Comparison of ENCODE assay signal across 13 mouse cellular contexts in the genomic region with DNA sequence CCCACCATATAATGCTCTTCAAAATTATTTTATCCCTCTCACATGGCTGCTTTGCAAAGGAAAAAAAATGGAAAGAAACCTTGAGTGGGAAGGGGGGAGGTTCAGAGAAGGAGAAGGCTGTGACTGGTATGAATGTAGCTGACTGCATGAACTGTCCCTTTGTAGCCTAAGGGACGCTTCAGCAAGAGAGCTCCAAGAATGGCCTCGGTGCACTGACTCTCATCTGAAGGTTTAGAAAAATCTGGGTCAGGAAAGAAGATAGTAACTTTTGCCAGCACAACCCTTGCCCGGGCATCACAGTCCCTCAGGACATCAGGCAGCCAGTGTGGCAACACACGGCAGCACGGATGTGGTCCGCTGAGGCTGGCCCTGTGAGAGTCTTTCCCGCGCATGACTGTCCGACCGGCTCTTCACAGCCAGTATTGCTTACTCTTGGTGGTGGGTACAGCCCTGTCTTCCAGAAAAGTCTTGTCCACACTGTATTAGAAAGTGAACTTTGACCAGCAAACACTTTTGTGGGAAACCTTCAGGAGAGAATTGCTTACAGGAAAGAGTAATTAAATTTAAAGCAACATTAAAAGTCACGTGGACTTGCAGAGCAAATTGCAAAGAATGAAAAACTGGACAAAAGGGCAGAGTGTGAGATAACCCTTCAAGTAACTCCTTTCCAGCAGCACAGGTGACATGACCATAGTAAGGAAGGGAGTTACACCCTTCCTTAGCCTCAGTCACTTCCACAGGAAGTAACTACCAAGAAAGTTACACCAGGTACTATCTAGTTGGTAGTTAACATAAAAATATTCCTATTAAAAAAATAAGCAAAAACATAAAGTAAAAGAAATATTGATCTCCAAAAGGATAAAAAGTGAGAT. TPM values are rescaled to one million over a fixed set of nuclear protein-coding genes. Genes with fewer than 3 reads are reported as not detected.
DNase-seq lines count a peak whose midpoint lies in the region; ATAC-seq and TF ChIP-seq lines count a peak whose summit lies in the region.
"Had no signal": no experiment of that assay in that cellular context is flagged by ENCODE, and none has a peak within 500 bp of the region (broad histone marks: within the 10 kb centered on the region; RNA-seq: fewer than 3 reads in every experiment).

No protein-coding gene starts in this region.

- no peak overlapping the region for H3K4me2 ChIP-seq in kidney, embryonic 14.5 days (replicated peaks; ENCODE audit: low read depth, low read length)
- no peak overlapping the region for H3K4me2 ChIP-seq in forebrain, embryonic 14.5 days (ENCODE audit: low read length)
- H3K4me2 ChIP-seq in intestine, embryonic 16.5 days (ENCODE audit: low read depth, low read length): 0 out of 2 replicates have a peak overlapping the region, but pooled peaks have one; percentile 20
- H3K4me2 ChIP-seq in neural tube, embryonic 15.5 days: no peak overlapping the region
- H3K4me2 ChIP-seq: heart, embryonic 11.5 days; liver, embryonic 12.5 days had no signal

- no peak overlapping the region for H3K4me3 ChIP-seq in kidney, embryonic 14.5 days (ENCODE audit: low read length)
- H3K4me3 ChIP-seq in forebrain, embryonic 14.5 days (ENCODE audit: low read depth, low read length): no peak overlapping the region
- no peak overlapping the region for H3K4me3 ChIP-seq in intestine, embryonic 16.5 days (ENCODE audit: low read length)
- no peak overlapping the region for H3K4me3 ChIP-seq in neural tube, embryonic 15.5 days (replicated peaks)
- H3K4me3 ChIP-seq in heart, adult 2 months: no peak overlapping the region
- H3K4me3 ChIP-seq: liver, embryonic 12.5 days had no signal

- no peaks in the 10 kb centered on the region for H3K36me3 ChIP-seq in kidney, embryonic 14.5 days (ENCODE audit: control insufficient read depth, insufficient read depth, low read length)
- no peaks in the 10 kb centered on the region for H3K36me3 ChIP-seq in forebrain, embryonic 14.5 days (ENCODE audit: control insufficient read depth, insufficient read depth, low read length)
- no peaks in the 10 kb centered on the region for H3K36me3 ChIP-seq in intestine, embryonic 16.5 days (ENCODE audit: control insufficient read depth, insufficient read depth, low read length)
- no peaks in the 10 kb centered on the region for H3K36me3 ChIP-seq in neural tube, embryonic 15.5 days
- H3K36me3 ChIP-seq in heart, adult 2 months (ENCODE audit: control insufficient read depth, insufficient read depth, low read length): no peaks in the 10 kb centered on the region
- H3K36me3 ChIP-seq: liver, embryonic 12.5 days had no signal

- no peak for TF ChIP-seq CTCF in heart, adult 2 months (IDR thresholded peaks at IDR 0.05)

- H3K9me3 ChIP-seq in kidney, embryonic 14.5 days (ENCODE audit: control insufficient read depth, low read length): no peaks in the 10 kb centered on the region
- H3K9me3 ChIP-seq in forebrain, embryonic 14.5 days (replicated peaks; ENCODE audit: control insufficient read depth, low read length): no peaks in the 10 kb centered on the region
- no peaks in the 10 kb centered on the region for H3K9me3 ChIP-seq in intestine, embryonic 16.5 days (ENCODE audit: control insufficient read depth, low read length)
- H3K9me3 ChIP-seq in neural tube, embryonic 15.5 days (replicated peaks): no peaks in the 10 kb centered on the region
- H3K9me3 ChIP-seq: liver, embryonic 12.5 days had no signal

- no peak for ATAC-seq in kidney, embryonic 14.5 days (ENCODE audit: low FRiP score, low TSS enrichment)
- peak; percentile 60; the same call in 1 of the 2 replicates for ATAC-seq in forebrain, embryonic 14.5 days
- ATAC-seq in intestine, embryonic 16.5 days: peak; percentile 78
- no peak for ATAC-seq in neural tube, embryonic 15.5 days (ENCODE audit: low FRiP score)
- ATAC-seq: inflammation-experienced regulatory T-cells, adult 6 months; liver, embryonic 12.5 days had no signal

- no peak for TF ChIP-seq EP300 in heart, adult 2 months (IDR thresholded peaks at IDR 0.05; ENCODE audit: insufficient read depth, low read depth, low read length)

- no peaks in the 10 kb centered on the region for H3K79me2 ChIP-seq in heart, adult 2 months (replicated peaks; ENCODE audit: control insufficient read depth, insufficient read depth, low read length)

- no peak overlapping the region for H3K9ac ChIP-seq in kidney, embryonic 14.5 days (ENCODE audit: low read depth, low read length)
- no peak overlapping the region for H3K9ac ChIP-seq in forebrain, embryonic 14.5 days (ENCODE audit: low read length)
- 0 out of 2 replicates have a peak overlapping the region, but pooled peaks have one; percentile 24 for H3K9ac ChIP-seq in intestine, embryonic 16.5 days (ENCODE audit: low read depth, low read length)
- no peak overlapping the region for H3K9ac ChIP-seq in neural tube, embryonic 15.5 days (replicated peaks)
- no peak overlapping the region for H3K9ac ChIP-seq in heart, adult 2 months (ENCODE audit: low read depth, low read length)
- H3K9ac ChIP-seq: liver, embryonic 12.5 days had no signal

- intact Hi-C loops in heart, adult 2 months (cut with DNase I): no loop called here

- peaks cover 25% of the 10 kb centered on the region; the same call in 1 of the 2 replicates for H3K4me1 ChIP-seq in kidney, embryonic 14.5 days (ENCODE audit: control insufficient read depth, insufficient read depth, low read length)
- peaks cover 17% of the 10 kb centered on the region; the same call in 1 of the 2 replicates for H3K4me1 ChIP-seq in forebrain, embryonic 14.5 days (ENCODE audit: control insufficient read depth, insufficient read depth, low read length)
- H3K4me1 ChIP-seq in intestine, embryonic 16.5 days (ENCODE audit: control insufficient read depth, insufficient read depth, low read length): peaks cover 10% of the 10 kb centered on the region; the same call in 1 of the 2 replicates
- H3K4me1 ChIP-seq in neural tube, embryonic 15.5 days: peaks cover 16% of the 10 kb centered on the region
- H3K4me1 ChIP-seq in heart, adult 2 months (ENCODE audit: control insufficient read depth, insufficient read depth, low read length): peaks cover 4% of the 10 kb centered on the region

- no peak for TF ChIP-seq POLR2A in heart, adult 2 months (IDR thresholded peaks at IDR 0.05; ENCODE audit: insufficient read depth, low read depth, low read length)

- no peaks in the 10 kb centered on the region for H3K27me3 ChIP-seq in kidney, embryonic 14.5 days (ENCODE audit: control insufficient read depth, insufficient read depth, low read length)
- no peaks in the 10 kb centered on the region for H3K27me3 ChIP-seq in forebrain, embryonic 14.5 days (replicated peaks; ENCODE audit: control insufficient read depth, insufficient read depth, low read length)
- no peaks in the 10 kb centered on the region for H3K27me3 ChIP-seq in intestine, embryonic 16.5 days (replicated peaks; ENCODE audit: control insufficient read depth, insufficient read depth, low read length)
- no peaks in the 10 kb centered on the region for H3K27me3 ChIP-seq in neural tube, embryonic 15.5 days (replicated peaks)
- H3K27me3 ChIP-seq in heart, adult 2 months (ENCODE audit: control insufficient read depth, insufficient read depth, low read length): no peaks in the 10 kb centered on the region
- H3K27me3 ChIP-seq: liver, embryonic 12.5 days had no signal

- WGBS in kidney, embryonic 14.5 days: 48% methylated on average over 11 of the region's 11 CpGs
- 60% methylated on average over 11 of the region's 11 CpGs for WGBS in forebrain, embryonic 14.5 days
- 51% methylated on average over 11 of the region's 11 CpGs for WGBS in intestine, embryonic 16.5 days
- WGBS in neural tube, embryonic 15.5 days: 40% methylated on average over 11 of the region's 11 CpGs
- 81% methylated on average over 11 of the region's 11 CpGs for WGBS in heart, adult 2 months

- peak overlapping the region; percentile 17; the same call in 1 of the 2 replicates for H3K27ac ChIP-seq in kidney, embryonic 14.5 days (ENCODE audit: low read depth, low read length)
- peak overlapping the region; percentile 46; the same call in 1 of the 2 replicates for H3K27ac ChIP-seq in forebrain, embryonic 14.5 days (ENCODE audit: low read depth, low read length)
- H3K27ac ChIP-seq in intestine, embryonic 16.5 days (ENCODE audit: low read length): peak overlapping the region; percentile 77
- peak overlapping the region; percentile 35; the same call in 1 of the 2 replicates for H3K27ac ChIP-seq in neural tube, embryonic 15.5 days (replicated peaks)
- H3K27ac ChIP-seq in heart, adult 2 months: no peak overlapping the region
- H3K27ac ChIP-seq: liver, embryonic 12.5 days; macrophage had no signal

- DNase-seq in kidney, postnatal 36 days: no peak
- DNase-seq in forebrain, embryonic 14.5 days (ENCODE audit: low spot score): no peak
- no peak for DNase-seq in ovary, postnatal 10 days (ENCODE audit: low spot score)
- no peak for DNase-seq in heart, adult 2 months
- no peak for DNase-seq in natural killer cell, adult 2 months (ENCODE audit: low spot score in 2 of 2)
- DNase-seq: layer of hippocampus, adult 9-11 months had no signal

RNA-seq across cellular contexts. Expression of a gene that starts 42.3 kb away (rescaled TPM):
- 8.4 and 9.4 TPM in 2 replicates for polyA plus RNA-seq in kidney, embryonic 14.5 days (2014; fragmentation: Nextera tagmentation; extraction: Ambion mirVana)
- polyA plus RNA-seq in forebrain, embryonic 14.5 days (2014; fragmentation: Nextera tagmentation; extraction: Ambion mirVana): 3.5 and 4.2 TPM in 2 replicates
- polyA plus RNA-seq in intestine, embryonic 16.5 days (2015; fragmentation: Nextera tagmentation; extraction: Ambion mirVana): 3.6 and 4.0 TPM in 2 replicates
- polyA plus RNA-seq in neural tube, embryonic 15.5 days (2015; fragmentation: Nextera tagmentation; extraction: Ambion mirVana): 7.6 and 8.3 TPM in 2 replicates
- 1 to 10 TPM; 2.7 to 2.8 TPM for total RNA-seq in heart, adult 2 months (2021)
- 1.9 and 2.0 TPM in 2 replicates for polyA plus RNA-seq in heart, adult 2 months (2012; rRNA removed)

Comparison
In these comparisons a context has a peak if more than half of its experiments do, and no peak if none do; other contexts are left out.
1. ATAC-seq: peak in forebrain, embryonic 14.5 days (single experiment) and intestine, embryonic 16.5 days (single experiment); none in kidney, embryonic 14.5 days (single experiment) and neural tube, embryonic 15.5 days (single experiment).